Mouse (Mus musculus): ENCODE measurements around the gene Tgif1.

GRCm38 (mm10) chr17:70872094-70872929 is 19.0 kb upstream of the Tgif1 start:
- TF ChIP-seq POLR2A (IDR thresholded peaks at IDR 0.05; ENCODE audit: low read depth, low read length) (no peak), CTCF (conservative IDR thresholded peaks at IDR 0.05; ENCODE audit: insufficient read depth, insufficient read length, low read depth, low read length) (no peak)

Measured in kidney, adult 2 months (tissue).